Mouse (Mus musculus) limb, embryonic 13.5 days (tissue): ENCODE results near the gene Top2b. TPM values are rescaled to one million over a fixed set of nuclear protein-coding genes. Genes with fewer than 3 reads are reported as not detected.

Experiments
- ATAC-seq: fragments of 200-750 bp; cut with Nextera tagmentation; 2 replicates; pipeline ENCODE4 v1.8.0; 2017; ENCODE audit warnings: low read depth, moderate number of reproducible peaks, moderate TSS enrichment; ENCODE audit not compliant: low FRiP score
- H3K27ac ChIP-seq: fragments of 300-500 bp; sonication (generic); 2 replicates; pipeline ENCODE4 v1.5.1; 2015; ENCODE audit warnings: inconsistent platforms, mild to moderate bottlenecking, moderate library complexity
- H3K27me3 ChIP-seq: fragments of 300-500 bp; sonication (generic); 2 replicates; pipeline ENCODE4 v1.6.1; 2015; ENCODE audit warnings: mild to moderate bottlenecking, inconsistent platforms
- H3K36me3 ChIP-seq: fragments of 300-500 bp; sonication (generic); 2 replicates; pipeline ENCODE4 v1.6.1; 2015; ENCODE audit warnings: inconsistent platforms, mild to moderate bottlenecking, moderate library complexity
- H3K4me1 ChIP-seq: fragments of 300-500 bp; sonication (generic); 2 replicates; pipeline ENCODE4 v1.6.1; 2015; ENCODE audit warnings: inconsistent platforms
- H3K4me2 ChIP-seq: fragments of 300-500 bp; sonication (generic); replicated peaks from 2 replicates; pipeline ENCODE4 v1.6.1; 2015; ENCODE audit warnings: inconsistent platforms, mild to moderate bottlenecking, moderate library complexity
- H3K4me3 ChIP-seq: fragments of 300-500 bp; sonication (generic); 2 replicates; pipeline ENCODE4 v1.5.1; 2015; ENCODE audit warnings: moderate library complexity, mild to moderate bottlenecking, inconsistent platforms
- H3K9ac ChIP-seq: fragments of 300-500 bp; sonication (generic); 2 replicates; pipeline ENCODE4 v1.6.1; 2015; ENCODE audit warnings: mild to moderate bottlenecking, inconsistent platforms
- H3K9me3 ChIP-seq: fragments of 300-500 bp; sonication (generic); 2 replicates; pipeline ENCODE4 v1.6.1; 2016; ENCODE audit warnings: inconsistent platforms
- WGBS: fragments of 180-500 bp; shearing (Covaris S2); methylation state at CpG from one replicate; pipeline ENCODE4 v1.1.7; 2015; 5-methylcytosine and 5-hydroxymethylcytosine counted together
- polyA plus RNA-seq: library from polyadenylated mRNA; unstranded; fragments of >200 nt; fragmentation: Nextera tagmentation; extraction: Ambion mirVana; gene quantifications from 2 replicates; pipeline ENCODE4 v1.2.1, GENCODE M21; 2015

Top2b gene
- polyA plus RNA-seq = 66.0 and 69.8 TPM in 2 replicates

- H3K27me3 ChIP-seq = no peaks in the 10 kb centered on the region
- H3K4me2 ChIP-seq = peak within 1 kb of the TSS; percentile 79
- H3K4me3 ChIP-seq = peak within 1 kb of the TSS; percentile 92
- peak within 1 kb of the TSS; percentile 99 for H3K9ac ChIP-seq
- peak within 1 kb of the TSS; percentile 98 for H3K27ac ChIP-seq
- no peaks in the 10 kb centered on the region for H3K36me3 ChIP-seq
- peak; percentile 99 for ATAC-seq
- H3K9me3 ChIP-seq = no peaks in the 10 kb centered on the region
- H3K4me1 ChIP-seq = peaks cover 25% of the 10 kb centered on the region
- under 1% methylated on average over 31 of the region's 32 CpGs for WGBS
Observed at GRCm38 (mm10) chr14:16364878-16365337, at the start of gene Top2b. Gene Top2b, plus strand, starts transcription at chr14:16365179.

- H3K4me2 ChIP-seq = no peak overlapping the region
Observed at GRCm38 (mm10) chr14:16316715-16317114, 48.3 kb upstream of the Top2b start.

GRCm38 (mm10) chr14:16319818-16320217 is 45.2 kb upstream of the Top2b start:
- no peaks in the 10 kb centered on the region; the same call in 1 of the 2 replicates for H3K4me1 ChIP-seq
- H3K9me3 ChIP-seq = no peaks in the 10 kb centered on the region
- no peak for ATAC-seq
- 82% methylated on average over 2 of the region's 2 CpGs for WGBS
- H3K4me2 ChIP-seq = no peak overlapping the region
- no peak overlapping the region for H3K9ac ChIP-seq
- no peaks in the 10 kb centered on the region for H3K36me3 ChIP-seq
- H3K27me3 ChIP-seq = no peaks in the 10 kb centered on the region
- H3K27ac ChIP-seq = no peak overlapping the region
- H3K4me3 ChIP-seq = no peak overlapping the region

More at GRCm38 (mm10) chr14:16316715-16317114, 48.3 kb upstream of the Top2b start:
- Histone ChIP-seq H3K9ac (no peak overlapping the region), H3K4me1 (peaks cover 10% of the 10 kb centered on the region), H3K27me3 (no peaks in the 10 kb centered on the region), H3K4me3 (no peak overlapping the region), H3K27ac (no peak overlapping the region), H3K36me3 (no peaks in the 10 kb centered on the region), H3K9me3 (no peaks in the 10 kb centered on the region)
- 74% methylated on average over 1 of the region's 1 CpGs for WGBS
- ATAC-seq = no peak

- no peak for ATAC-seq
- H3K4me3 ChIP-seq = no peak overlapping the region
- H3K4me2 ChIP-seq = no peak overlapping the region
- 81% methylated on average over 4 of the region's 4 CpGs for WGBS
- H3K27ac ChIP-seq = no peak overlapping the region
- H3K27me3 ChIP-seq = no peaks in the 10 kb centered on the region
- H3K36me3 ChIP-seq = no peaks in the 10 kb centered on the region
- peaks cover 11% of the 10 kb centered on the region for H3K4me1 ChIP-seq
- H3K9ac ChIP-seq = no peak overlapping the region
- no peaks in the 10 kb centered on the region for H3K9me3 ChIP-seq
Observed at GRCm38 (mm10) chr14:16324394-16324793, 40.6 kb upstream of the Top2b start.

GRCm38 (mm10) chr14:16325208-16325607 is 39.8 kb upstream of the Top2b start:
- ATAC-seq = no peak
- H3K4me3 ChIP-seq = no peak overlapping the region
- H3K4me2 ChIP-seq = no peak overlapping the region
- 67% methylated on average over 1 of the region's 1 CpGs for WGBS
- H3K9me3 ChIP-seq = no peaks in the 10 kb centered on the region
- H3K27ac ChIP-seq = no peak overlapping the region
- peaks cover 18% of the 10 kb centered on the region for H3K4me1 ChIP-seq
- no peak overlapping the region for H3K9ac ChIP-seq
- H3K36me3 ChIP-seq = no peaks in the 10 kb centered on the region
- no peaks in the 10 kb centered on the region for H3K27me3 ChIP-seq

GRCm38 (mm10) chr14:16328531-16328930 is 36.4 kb upstream of the Top2b start:
- whole genome bisulfite sequencing = 6% methylated on average over 2 of the region's 2 CpGs
- Histone ChIP-seq H3K27me3 (no peaks in the 10 kb centered on the region), H3K4me1 (peaks cover 18% of the 10 kb centered on the region), H3K9me3 (no peaks in the 10 kb centered on the region), H3K4me3 (no peak overlapping the region), H3K36me3 (no peaks in the 10 kb centered on the region), H3K9ac (no peak overlapping the region), H3K4me2 (peak overlapping the region; percentile 19), H3K27ac (peak overlapping the region; percentile 93)
- ATAC-seq = peak; percentile 97

GRCm38 (mm10) chr14:16328959-16329480 is 36.0 kb upstream of the Top2b start:
- H3K27ac ChIP-seq = peak overlapping the region; percentile 93
- peaks cover 18% of the 10 kb centered on the region for H3K4me1 ChIP-seq
- no peak overlapping the region for H3K4me3 ChIP-seq
- 0 out of 2 replicates have a peak overlapping the region, but pooled peaks have one; percentile 39 for H3K9ac ChIP-seq
- H3K27me3 ChIP-seq = no peaks in the 10 kb centered on the region
- no peaks in the 10 kb centered on the region for H3K36me3 ChIP-seq
- ATAC-seq = peak; percentile 1; the same call in 1 of the 2 replicates
- no peaks in the 10 kb centered on the region for H3K9me3 ChIP-seq
- WGBS = 35% methylated on average over 5 of the region's 5 CpGs
- H3K4me2 ChIP-seq = peak overlapping the region; percentile 19

GRCm38 (mm10) chr14:16329756-16330155 is 35.2 kb upstream of the Top2b start:
- H3K36me3 ChIP-seq = no peaks in the 10 kb centered on the region
- H3K27ac ChIP-seq = no peak overlapping the region
- H3K4me2 ChIP-seq = no peak overlapping the region
- WGBS = 30% methylated on average over 3 of the region's 3 CpGs
- H3K27me3 ChIP-seq = no peaks in the 10 kb centered on the region
- H3K9ac ChIP-seq = no peak overlapping the region
- ATAC-seq = no peak
- no peak overlapping the region for H3K4me3 ChIP-seq
- peaks cover 18% of the 10 kb centered on the region for H3K4me1 ChIP-seq
- no peaks in the 10 kb centered on the region for H3K9me3 ChIP-seq

GRCm38 (mm10) chr14:16334260-16334659 is 30.7 kb upstream of the Top2b start:
- Histone ChIP-seq H3K27me3 (no peaks in the 10 kb centered on the region), H3K9me3 (no peaks in the 10 kb centered on the region), H3K36me3 (no peaks in the 10 kb centered on the region), H3K4me3 (no peak overlapping the region), H3K4me1 (peaks cover 9% of the 10 kb centered on the region), H3K9ac (no peak overlapping the region), H3K27ac (no peak overlapping the region), H3K4me2 (no peak overlapping the region)
- ATAC-seq = no peak
- WGBS = 84% methylated on average over 3 of the region's 3 CpGs

- no peaks in the 10 kb centered on the region for H3K9me3 ChIP-seq
- no peak overlapping the region for H3K9ac ChIP-seq
- no peak overlapping the region for H3K4me2 ChIP-seq
- H3K4me1 ChIP-seq = no peaks in the 10 kb centered on the region
- ATAC-seq = no peak
- H3K27me3 ChIP-seq = no peaks in the 10 kb centered on the region
- 77% methylated on average over 3 of the region's 3 CpGs for WGBS
- H3K4me3 ChIP-seq = no peak overlapping the region
- no peaks in the 10 kb centered on the region for H3K36me3 ChIP-seq
- no peak overlapping the region for H3K27ac ChIP-seq
Observed at GRCm38 (mm10) chr14:16335835-16336417, 29.1 kb upstream of the Top2b start.

GRCm38 (mm10) chr14:16347505-16347904 is 17.5 kb upstream of the Top2b start:
- H3K4me3 ChIP-seq = no peak overlapping the region
- no peaks in the 10 kb centered on the region for H3K9me3 ChIP-seq
- no peaks in the 10 kb centered on the region for H3K4me1 ChIP-seq
- H3K4me2 ChIP-seq = no peak overlapping the region
- WGBS = 73% methylated on average over 9 of the region's 9 CpGs
- H3K36me3 ChIP-seq = no peaks in the 10 kb centered on the region
- no peaks in the 10 kb centered on the region for H3K27me3 ChIP-seq
- no peak overlapping the region for H3K27ac ChIP-seq
- no peak for ATAC-seq
- H3K9ac ChIP-seq = no peak overlapping the region

GRCm38 (mm10) chr14:16359704-16360103 is 5.3 kb upstream of the Top2b start:
- ATAC-seq = no peak
- Histone ChIP-seq H3K9ac (no peak overlapping the region), H3K9me3 (no peaks in the 10 kb centered on the region), H3K4me2 (no peak overlapping the region), H3K27ac (no peak overlapping the region), H3K36me3 (no peaks in the 10 kb centered on the region), H3K27me3 (no peaks in the 10 kb centered on the region), H3K4me1 (peaks cover 9% of the 10 kb centered on the region; the same call in 1 of the 2 replicates), H3K4me3 (no peak overlapping the region)
- 86% methylated on average over 1 of the region's 1 CpGs for WGBS
